Mouse (Mus musculus): ENCODE measurements around the gene Gm47955. TPM values are rescaled to one million over a fixed set of nuclear protein-coding genes. Genes with fewer than 3 reads are reported as not detected.

Gene Gm47955
- polyA plus RNA-seq (2015; fragmentation: Illumina TruSeq; extraction: RNeasy Lipid Tissue Mini Kit (QIAGEN cat#74804); ENCODE audit: low read depth, low replicate concordance), result not detected

DNA sequence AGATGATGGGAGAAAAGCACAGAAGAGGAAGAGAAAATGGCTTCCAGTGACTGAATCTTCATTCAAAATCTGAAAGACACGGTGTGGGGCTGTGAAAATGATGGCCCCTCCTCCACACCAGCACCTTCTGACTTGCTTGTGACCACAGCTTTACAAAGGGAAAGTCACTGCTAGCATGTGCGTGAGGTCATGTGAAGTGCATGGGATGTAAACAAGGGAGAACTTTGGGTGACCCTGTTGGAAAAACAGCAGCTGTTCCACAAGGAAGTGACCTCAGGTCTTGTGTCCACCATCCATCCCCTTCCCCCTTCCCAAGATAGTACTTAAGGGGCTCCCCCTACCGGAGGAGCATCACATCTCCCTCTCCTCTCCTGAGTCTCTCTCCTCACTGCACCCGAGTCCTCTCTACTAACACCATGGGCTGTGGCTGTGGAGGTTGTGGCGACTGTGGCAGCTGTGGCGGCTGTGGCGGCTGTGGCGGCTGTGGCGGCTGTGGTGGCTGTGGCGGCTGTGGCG is at the start of gene Gm47955:
Gene Gm47955, plus strand, starts transcription at position 417 of the 516 bp plus-strand sequence.

DNA sequence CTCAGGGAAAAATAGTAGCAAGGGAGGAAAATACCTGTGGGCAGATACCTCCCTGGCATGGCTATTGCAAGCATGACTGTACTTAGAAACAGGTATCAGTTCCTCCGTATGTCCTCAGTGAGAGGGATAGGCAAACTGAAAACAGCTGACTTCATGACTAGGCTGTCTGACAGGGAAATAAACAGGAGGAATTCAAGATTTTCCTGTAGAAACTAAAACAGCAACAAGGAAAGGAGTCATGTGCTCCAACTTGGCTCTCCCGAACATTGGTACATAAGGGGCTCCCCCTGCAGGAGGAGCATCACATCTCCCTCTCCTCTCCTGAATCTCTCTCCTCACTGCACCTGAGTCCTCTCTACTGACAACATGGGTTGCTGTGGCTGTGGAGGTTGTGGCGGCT is 47.1 kb upstream of the Gm47955 start, which contains the start of gene A030005L19Rik:
Gene A030005L19Rik, plus strand, starts transcription at position 301 of the 400 bp plus-strand sequence.

DNA sequence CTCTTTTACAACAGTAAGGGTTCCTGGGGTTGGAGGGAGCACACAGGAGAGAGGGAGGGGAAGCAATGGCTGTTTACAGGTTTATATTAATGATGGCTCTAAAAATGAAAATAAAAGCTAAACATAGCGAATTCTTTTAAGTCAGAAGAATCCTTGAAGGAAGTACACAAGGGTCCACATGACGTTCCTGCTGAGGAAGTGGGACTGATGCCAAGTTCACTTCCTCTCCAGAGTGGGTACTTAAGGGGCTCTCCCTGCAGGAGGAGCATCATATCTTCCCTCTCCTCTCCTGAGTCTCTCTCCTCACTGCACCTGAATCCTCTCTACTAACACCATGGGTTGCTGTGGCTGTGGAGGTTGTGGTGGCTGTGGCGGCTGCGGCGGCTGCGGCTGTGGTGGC is 35.4 kb upstream of the Gm47955 start, which contains the start of gene A030014E15Rik:
Gene A030014E15Rik, plus strand, starts transcription at position 268 of the 400 bp plus-strand sequence.

DNA sequence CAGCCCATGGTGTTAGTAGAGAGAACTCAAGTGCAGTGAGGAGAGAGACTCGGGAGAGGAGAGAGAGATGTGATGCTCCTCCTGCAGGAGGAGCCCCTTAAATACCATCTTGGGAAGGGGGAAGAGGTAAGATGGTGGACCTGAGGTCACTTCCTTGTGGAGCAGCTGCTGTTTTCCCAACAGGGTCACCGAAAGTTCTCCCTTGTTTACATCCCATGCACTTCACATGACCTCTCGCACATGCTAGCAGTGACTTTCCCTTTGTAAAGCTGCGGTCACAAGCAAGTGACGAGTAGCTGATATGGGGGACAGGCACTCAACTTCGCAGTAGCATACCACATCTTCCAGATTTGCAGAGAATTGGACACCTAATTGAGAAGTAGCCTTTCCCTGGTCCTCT is 28.8 kb upstream of the Gm47955 start, which contains the start of gene Gm6217:
Gene Gm6217, minus strand, starts transcription at position 74 of the 400 bp plus-strand sequence.

DNA sequence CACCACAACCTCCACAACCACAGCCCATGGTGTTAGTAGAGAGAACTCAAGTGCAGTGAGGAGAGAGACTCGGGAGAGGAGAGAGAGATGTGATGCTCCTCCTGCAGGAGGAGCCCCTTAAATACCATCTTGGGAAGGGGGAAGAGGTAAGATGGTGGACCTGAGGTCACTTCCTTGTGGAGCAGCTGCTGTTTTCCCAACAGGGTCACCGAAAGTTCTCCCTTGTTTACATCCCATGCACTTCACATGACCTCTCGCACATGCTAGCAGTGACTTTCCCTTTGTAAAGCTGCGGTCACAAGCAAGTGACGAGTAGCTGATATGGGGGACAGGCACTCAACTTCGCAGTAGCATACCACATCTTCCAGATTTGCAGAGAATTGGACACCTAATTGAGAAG is 16.8 kb upstream of the Gm47955 start, which contains the start of gene A030003K21Rik:
Gene A030003K21Rik, minus strand, starts transcription at position 94 of the 400 bp plus-strand sequence.

DNA sequence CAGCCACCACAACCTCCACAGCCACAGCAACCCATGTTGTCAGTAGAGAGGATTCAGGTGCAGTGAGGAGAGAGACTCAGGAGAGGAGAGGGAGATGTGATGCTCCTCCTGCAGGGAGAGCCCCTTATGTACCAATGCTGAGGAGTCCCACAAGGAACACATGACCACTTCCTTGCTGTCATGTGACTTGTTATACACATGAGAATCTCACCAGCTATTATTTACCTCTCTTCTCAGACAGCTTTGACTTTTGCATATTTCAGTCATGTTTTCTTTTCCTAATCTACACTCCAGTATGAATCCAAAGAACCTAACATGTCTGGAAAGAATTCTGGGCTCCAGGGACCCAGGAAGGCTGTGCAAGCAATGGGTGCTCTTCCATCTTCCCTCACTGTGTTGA is 4.2 kb upstream of the Gm47955 start, which contains the start of gene Gm7544:
Gene Gm7544, minus strand, starts transcription at position 101 of the 400 bp plus-strand sequence.

DNA sequence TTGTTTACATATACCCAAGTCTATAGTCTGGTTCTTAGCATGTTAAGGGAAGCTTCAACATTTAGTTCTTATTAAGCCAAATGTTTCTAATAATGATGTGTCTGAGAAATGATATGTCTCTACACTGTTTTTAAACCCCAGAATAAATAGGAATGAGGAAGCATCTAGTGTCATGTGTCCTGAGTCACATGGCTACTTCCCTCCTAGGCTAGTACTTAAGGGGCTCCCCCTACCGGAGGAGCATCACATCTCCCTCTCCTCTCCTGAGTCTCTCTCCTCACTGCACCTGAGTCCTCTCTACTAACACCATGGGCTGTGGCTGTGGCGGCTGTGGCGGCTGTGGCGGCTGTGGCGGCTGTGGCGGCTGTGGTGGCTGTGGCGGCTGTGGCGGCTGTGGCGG is 40.2 kb downstream of the Gm47955 start, which contains the start of gene Gm47959:
Gene Gm47959, plus strand, starts transcription at position 243 of the 400 bp plus-strand sequence.

Other genes starting within 250 kb of the Gm47955 start
- gene Mff, start 235.4 kb upstream of the Gm47955 start, polyA plus RNA-seq (2015; fragmentation: Illumina TruSeq; extraction: RNeasy Lipid Tissue Mini Kit (QIAGEN cat#74804); ENCODE audit: low read depth, low replicate concordance), result 446 TPM
- gene Tm4sf20, start 191.8 kb upstream of the Gm47955 start, polyA plus RNA-seq (2015; fragmentation: Illumina TruSeq; extraction: RNeasy Lipid Tissue Mini Kit (QIAGEN cat#74804); ENCODE audit: low read depth, low replicate concordance), result not detected
- not detected for gene Gm47791, start 189.0 kb upstream of the Gm47955 start, polyA plus RNA-seq (2015; fragmentation: Illumina TruSeq; extraction: RNeasy Lipid Tissue Mini Kit (QIAGEN cat#74804); ENCODE audit: low read depth, low replicate concordance)
- 54.0 TPM for gene Agfg1, start 120.8 kb upstream of the Gm47955 start, polyA plus RNA-seq (2015; fragmentation: Illumina TruSeq; extraction: RNeasy Lipid Tissue Mini Kit (QIAGEN cat#74804); ENCODE audit: low read depth, low replicate concordance)
- gene A030005L19Rik, start 47.0 kb upstream of the Gm47955 start, polyA plus RNA-seq (2015; fragmentation: Illumina TruSeq; extraction: RNeasy Lipid Tissue Mini Kit (QIAGEN cat#74804); ENCODE audit: low read depth, low replicate concordance), result not detected
- not detected for gene A030014E15Rik, start 35.4 kb upstream of the Gm47955 start, polyA plus RNA-seq (2015; fragmentation: Illumina TruSeq; extraction: RNeasy Lipid Tissue Mini Kit (QIAGEN cat#74804); ENCODE audit: low read depth, low replicate concordance)
- not detected for gene Gm6217, start 28.9 kb upstream of the Gm47955 start, polyA plus RNA-seq (2015; fragmentation: Illumina TruSeq; extraction: RNeasy Lipid Tissue Mini Kit (QIAGEN cat#74804); ENCODE audit: low read depth, low replicate concordance)
- not detected for gene A030003K21Rik, start 16.9 kb upstream of the Gm47955 start, polyA plus RNA-seq (2015; fragmentation: Illumina TruSeq; extraction: RNeasy Lipid Tissue Mini Kit (QIAGEN cat#74804); ENCODE audit: low read depth, low replicate concordance)
- not detected for gene Gm7544, start 4.3 kb upstream of the Gm47955 start, polyA plus RNA-seq (2015; fragmentation: Illumina TruSeq; extraction: RNeasy Lipid Tissue Mini Kit (QIAGEN cat#74804); ENCODE audit: low read depth, low replicate concordance)
- gene Gm47959, start 40.3 kb downstream of the Gm47955 start, polyA plus RNA-seq (2015; fragmentation: Illumina TruSeq; extraction: RNeasy Lipid Tissue Mini Kit (QIAGEN cat#74804); ENCODE audit: low read depth, low replicate concordance), result not detected
- gene Slc19a3, start 78.2 kb downstream of the Gm47955 start, polyA plus RNA-seq (2015; fragmentation: Illumina TruSeq; extraction: RNeasy Lipid Tissue Mini Kit (QIAGEN cat#74804); ENCODE audit: low read depth, low replicate concordance), result 3.9 TPM
- not detected for gene Krtap28-10, start 82.2 kb downstream of the Gm47955 start, polyA plus RNA-seq (2015; fragmentation: Illumina TruSeq; extraction: RNeasy Lipid Tissue Mini Kit (QIAGEN cat#74804); ENCODE audit: low read depth, low replicate concordance)
- not detected for gene Gm47969, start 84.6 kb downstream of the Gm47955 start, polyA plus RNA-seq (2015; fragmentation: Illumina TruSeq; extraction: RNeasy Lipid Tissue Mini Kit (QIAGEN cat#74804); ENCODE audit: low read depth, low replicate concordance)
- not detected for gene A030005K14Rik, start 99.1 kb downstream of the Gm47955 start, polyA plus RNA-seq (2015; fragmentation: Illumina TruSeq; extraction: RNeasy Lipid Tissue Mini Kit (QIAGEN cat#74804); ENCODE audit: low read depth, low replicate concordance)
- not detected for gene Krtap28-13, start 100.6 kb downstream of the Gm47955 start, polyA plus RNA-seq (2015; fragmentation: Illumina TruSeq; extraction: RNeasy Lipid Tissue Mini Kit (QIAGEN cat#74804); ENCODE audit: low read depth, low replicate concordance)
- not detected for gene Ccl20, start 156.5 kb downstream of the Gm47955 start, polyA plus RNA-seq (2015; fragmentation: Illumina TruSeq; extraction: RNeasy Lipid Tissue Mini Kit (QIAGEN cat#74804); ENCODE audit: low read depth, low replicate concordance)
- 1.00 TPM for gene Daw1, start 199.5 kb downstream of the Gm47955 start, polyA plus RNA-seq (2015; fragmentation: Illumina TruSeq; extraction: RNeasy Lipid Tissue Mini Kit (QIAGEN cat#74804); ENCODE audit: low read depth, low replicate concordance)

Measured in brain, adult 10 weeks (tissue).